Mouse (Mus musculus): ENCODE measurements at regions not wholly inside any gene's neighbourhood (a gene's known extent, or its start where the extent isn't known, plus 50 kb on each side); places are given as distances from the start of the nearest gene placed in this dataset.

DNA sequence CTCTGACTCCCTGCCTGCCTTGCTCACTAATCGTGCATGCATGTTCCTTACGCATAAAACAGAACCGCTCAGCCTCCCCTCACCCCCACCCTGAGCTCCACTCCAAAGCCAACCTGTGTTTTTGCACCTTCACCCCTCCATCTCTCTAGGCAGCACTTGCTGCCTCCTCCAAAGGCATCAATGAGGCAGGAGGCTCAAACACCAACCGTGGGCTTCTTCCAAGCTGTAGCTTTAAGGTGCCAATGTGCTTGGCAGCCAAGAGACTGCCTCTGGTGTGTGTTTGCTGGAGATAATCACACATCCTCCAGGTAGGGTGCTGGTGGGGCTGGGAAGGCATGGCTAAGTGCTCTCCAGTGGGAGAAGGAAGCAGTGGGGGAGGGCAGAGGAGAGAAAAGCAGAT is 193.3 kb downstream of the Rplp1 start:
- TF ChIP-seq CTCF (IDR thresholded peaks at IDR 0.05; ENCODE audit: low read depth) (no peak), EP300 (IDR thresholded peaks at IDR 0.05; ENCODE audit: low read depth) (no peak)
